Mouse (Mus musculus): Measurements from ENCODE around the gene Gm49776.

- peak; percentile 95 for TF ChIP-seq CTCF (IDR thresholded peaks at IDR 0.05; ENCODE audit: low read depth, low read length)
- TF ChIP-seq GATA1 (IDR thresholded peaks at IDR 0.05; ENCODE audit: borderline replicate concordance, low read length), result no peak
- TF ChIP-seq GATA2 (IDR thresholded peaks at IDR 0.05; ENCODE audit: borderline replicate concordance, low read depth, low read length), result no peak
Measured at GRCm38 (mm10) chr16:18211417-18212171, 46.5 kb downstream of the Gm49776 start.

Data from G1E (cell line).